Mouse (Mus musculus): ENCODE data around the gene Stau1.

The Stau1 gene

DNA sequence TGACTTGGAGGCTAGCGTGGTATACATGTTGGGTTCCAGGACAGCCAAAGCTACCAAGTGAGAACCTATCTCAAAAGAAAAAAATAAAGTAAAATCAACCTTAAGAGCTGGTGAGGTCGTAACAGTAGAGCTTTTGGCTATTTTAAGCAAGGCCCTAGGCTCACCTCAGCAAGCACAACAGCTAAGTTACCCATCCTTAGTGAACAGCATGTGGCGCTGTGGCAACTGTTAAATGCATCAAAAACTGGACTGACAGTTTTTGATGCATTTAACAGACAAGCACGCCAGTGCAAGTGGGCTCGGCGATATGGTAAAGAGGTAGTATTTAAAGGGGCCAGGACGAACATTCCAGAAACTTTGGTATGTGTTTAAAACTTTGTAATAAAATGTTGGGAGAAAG lies 5.2 kb downstream of the Stau1 start:
- no peak for DNase-seq (ENCODE audit: low spot score in 2 of 2)

DNA sequence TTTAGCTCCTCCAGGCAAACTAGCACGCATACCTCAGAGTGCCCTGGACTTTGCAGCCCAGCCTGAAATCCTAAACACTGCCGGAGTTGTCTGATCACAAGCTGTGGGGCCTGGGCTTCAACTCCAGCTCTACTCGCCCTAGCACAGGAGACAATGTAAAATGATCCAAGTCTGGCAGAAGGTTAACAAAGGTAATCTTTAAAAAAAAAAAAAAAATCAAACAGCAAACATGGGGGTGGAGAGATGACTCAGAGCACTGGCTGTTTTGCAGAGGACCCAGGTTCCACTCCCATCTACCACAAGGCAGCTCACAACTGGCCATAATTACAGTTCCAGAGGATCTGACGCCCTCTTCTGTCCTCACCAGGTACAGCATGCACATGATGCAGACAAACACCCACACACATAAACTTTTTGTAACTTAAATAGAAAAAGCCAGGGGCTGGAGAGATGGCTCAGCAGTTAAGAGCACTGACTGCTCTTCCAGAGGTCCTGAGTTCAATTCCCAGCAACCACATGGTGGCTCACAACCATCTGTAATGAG lies 12.7 kb downstream of the Stau1 start:
- DNase-seq (ENCODE audit: low spot score in 2 of 2): no peak

DNA sequence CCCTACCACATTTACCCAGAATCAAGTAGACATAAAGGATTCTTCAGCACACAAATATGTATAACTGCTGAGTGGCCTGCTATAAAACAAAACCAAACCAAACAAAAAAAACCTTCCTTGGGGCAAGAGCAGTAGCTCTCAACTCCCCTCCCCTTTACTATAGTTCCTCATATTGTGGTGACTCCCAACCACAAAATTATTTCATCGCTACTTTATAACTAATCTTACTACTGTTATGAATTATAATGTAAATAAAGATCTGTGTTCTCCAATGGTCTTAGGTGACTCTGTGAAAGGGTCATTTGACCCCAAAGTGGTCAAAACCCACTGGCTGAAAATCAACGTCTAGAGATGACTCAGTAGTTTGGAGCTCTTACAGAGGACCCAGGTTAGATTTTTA lies 15.9 kb downstream of the Stau1 start:
- no peak for DNase-seq (ENCODE audit: low spot score in 2 of 2)

DNA sequence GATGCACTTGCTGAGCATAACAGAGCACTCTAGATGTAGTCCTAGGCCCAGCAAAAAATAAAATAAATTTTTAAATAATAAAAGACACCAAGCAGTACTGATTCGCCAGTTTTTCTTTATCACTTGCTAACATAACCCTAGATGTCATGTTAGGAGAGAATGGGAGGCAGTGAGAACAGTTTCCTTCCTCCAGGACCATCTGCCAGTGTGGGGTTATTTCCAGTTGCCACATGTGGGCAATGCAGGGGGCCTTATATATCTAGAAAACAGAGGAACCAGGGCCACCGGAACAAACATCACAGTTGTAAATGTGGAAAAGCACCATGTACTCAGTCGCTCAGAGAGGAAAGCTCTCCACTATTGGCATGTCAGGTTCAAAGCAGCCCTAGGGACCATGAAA lies 18.6 kb downstream of the Stau1 start:
- DNase-seq (ENCODE audit: low spot score in 2 of 2): no peak

DNA sequence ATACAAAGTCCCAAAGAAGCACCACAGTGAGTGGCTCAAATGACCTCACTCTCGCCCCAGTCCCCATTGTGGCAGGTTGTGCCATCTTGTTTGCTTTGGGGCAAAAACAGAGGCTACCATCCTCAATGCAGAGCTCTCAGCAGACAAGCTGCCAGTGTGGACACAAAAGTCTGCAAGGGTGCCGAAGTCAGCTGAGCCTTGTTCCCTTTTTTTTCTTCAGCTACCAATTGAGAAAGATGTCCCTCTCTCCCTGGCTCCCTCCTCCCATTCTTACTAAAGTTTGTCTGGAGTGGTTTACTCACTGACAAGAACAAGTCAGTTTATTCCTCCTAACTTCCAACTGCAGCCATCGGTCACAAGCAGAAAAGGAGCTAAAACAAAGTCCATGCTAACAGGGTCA lies 19.7 kb downstream of the Stau1 start:
- DNase-seq (ENCODE audit: low spot score in 2 of 2): peak in 1 of 2 experiments; percentile 20

DNA sequence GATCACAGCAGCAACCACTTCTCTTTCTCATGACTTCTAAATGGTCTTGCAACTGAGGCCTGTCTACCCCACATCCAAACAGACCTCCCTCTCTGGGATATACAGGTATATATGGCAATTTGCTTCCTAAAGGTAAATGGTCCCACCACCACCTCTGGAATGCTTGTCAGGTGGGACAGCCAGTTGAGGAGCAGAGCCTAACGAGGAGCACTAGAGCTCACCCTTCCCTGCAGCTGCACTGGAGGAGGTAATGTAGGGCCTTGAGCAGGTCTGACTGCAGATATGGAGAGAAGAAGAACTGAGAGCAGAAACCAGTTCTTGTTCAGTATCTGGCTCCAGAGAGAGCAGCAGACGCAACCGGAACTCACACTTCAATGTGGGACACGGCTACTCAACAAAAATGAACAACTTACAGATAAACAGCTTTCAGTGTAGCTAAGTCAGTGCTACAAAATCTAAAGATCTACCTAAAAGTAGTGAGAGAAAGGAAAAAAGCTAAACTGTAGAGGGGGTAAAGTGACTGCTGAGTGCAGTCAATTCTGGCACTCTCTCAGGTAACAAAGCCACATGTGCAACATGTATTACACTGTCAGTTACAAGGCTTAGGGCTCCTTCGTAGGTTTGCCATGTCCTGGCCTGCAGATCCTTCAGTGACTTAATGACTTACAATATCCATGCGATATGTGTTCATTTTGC lies 21.8 kb downstream of the Stau1 start:
- no peak for DNase-seq (ENCODE audit: low spot score in 2 of 2)

DNA sequence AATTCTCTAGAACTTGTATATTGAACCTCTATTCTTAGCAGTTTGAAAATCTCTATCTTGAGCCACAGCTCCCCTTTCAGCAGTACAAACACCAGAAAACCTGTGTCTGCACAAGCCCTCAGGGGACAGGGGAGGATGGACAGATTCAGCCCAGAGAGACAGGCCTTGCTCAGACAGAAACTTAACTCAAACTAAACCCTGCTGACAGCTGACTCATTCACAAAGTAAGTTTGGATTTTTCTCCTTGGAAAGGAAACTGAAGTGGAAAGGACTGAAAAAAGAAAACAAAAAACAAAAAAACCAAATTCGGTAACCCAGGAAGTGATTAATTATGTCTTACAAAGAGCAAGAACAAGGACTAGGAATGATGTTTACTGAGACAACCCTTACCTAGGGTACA lies 22.9 kb downstream of the Stau1 start:
- DNase-seq (ENCODE audit: low spot score in 2 of 2): no peak

DNA sequence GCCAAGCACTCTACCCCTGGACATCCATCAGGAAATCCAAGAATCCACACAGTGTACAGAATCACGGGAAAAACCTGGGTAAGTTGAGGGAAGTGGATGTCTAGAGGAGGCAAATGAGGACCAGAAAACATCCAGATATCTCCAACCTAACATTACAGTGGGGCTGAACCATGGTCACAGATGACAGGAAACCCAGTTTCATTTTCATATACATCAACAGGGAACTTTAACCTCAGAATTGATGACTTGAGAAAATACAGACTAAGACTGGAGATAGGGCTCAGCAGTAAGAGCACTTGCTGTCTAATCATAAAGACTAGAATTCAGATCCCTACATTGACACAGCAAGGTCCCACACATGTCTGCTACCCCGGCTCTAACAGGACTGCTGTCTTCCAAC lies 31.3 kb downstream of the Stau1 start:
- DNase-seq (ENCODE audit: low spot score in 2 of 2): no peak

DNA sequence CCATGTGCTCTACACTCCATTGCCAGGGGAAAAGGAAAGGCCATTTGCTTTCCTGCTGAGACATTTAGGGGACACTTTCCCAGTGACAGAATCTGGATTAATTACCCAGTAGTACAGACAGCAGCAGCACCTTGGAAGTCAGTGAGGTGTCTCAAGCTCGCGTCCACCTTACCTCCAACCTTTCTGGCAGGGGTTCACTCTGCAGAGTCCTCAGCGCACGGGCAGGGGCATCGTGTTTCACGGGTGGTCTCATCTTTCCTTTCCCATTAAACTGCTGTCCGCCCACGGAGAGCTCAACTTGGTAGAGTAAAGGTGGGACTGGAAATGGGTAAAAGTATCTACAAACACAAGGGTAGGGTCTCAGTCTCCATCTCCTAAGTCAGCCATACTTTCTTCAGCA lies 32.8 kb downstream of the Stau1 start:
- DNase-seq (ENCODE audit: low spot score in 2 of 2): no peak

DNA sequence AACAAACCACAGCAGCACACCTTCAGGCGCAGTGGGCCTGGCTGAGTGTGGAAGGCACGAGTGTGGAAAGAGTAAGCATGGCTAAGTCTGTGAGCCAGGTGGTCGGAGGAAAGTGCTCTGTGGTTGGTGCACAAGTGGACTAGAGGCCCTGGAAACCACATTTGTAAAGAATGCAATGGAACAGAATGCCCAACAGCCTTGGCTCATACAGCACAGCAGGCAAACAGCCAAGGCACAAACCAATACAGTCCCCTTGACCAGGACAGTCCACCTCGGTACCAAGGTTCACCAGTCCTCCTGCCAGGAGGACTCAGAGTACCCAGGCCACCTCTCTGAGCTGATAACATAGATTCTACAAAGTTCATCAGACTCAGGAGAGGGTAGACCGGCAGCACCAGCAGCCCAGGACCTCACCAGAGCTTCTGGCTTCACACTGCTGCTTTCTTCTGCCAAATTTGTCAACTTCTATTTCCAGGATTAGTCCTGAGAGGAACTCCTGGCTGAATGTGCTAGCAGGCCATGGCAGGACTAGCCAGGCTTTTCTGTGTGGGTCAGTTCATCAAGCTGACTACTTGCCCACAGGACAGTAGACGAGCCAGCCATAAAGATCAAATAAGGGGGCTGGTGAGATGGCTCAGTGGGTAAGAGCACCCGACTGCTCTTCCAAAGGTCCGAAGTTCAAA lies 35.3 kb downstream of the Stau1 start:
- peak in 1 of 2 experiments; percentile 19 for DNase-seq (ENCODE audit: low spot score in 2 of 2)

DNA sequence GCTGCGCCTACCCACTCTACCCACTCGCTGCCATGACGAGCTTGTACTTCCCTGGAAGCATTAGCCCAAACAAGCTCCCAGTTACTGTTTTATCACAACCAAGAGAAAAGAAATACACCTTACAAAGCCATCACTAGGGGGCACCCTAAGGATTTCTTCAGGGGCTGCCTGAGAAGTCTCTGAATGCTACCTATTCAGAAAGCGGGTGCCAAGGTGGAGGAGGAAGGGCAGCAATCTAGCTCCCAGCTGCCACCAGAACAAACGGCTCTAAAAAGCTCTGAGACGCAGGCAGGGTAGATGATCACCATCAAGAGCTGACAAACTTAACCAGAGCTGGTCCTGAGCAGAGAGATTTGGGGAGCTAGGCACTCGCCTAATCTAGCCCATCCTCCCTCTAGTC lies 39.3 kb downstream of the Stau1 start:
- DNase-seq (ENCODE audit: low spot score in 2 of 2): peak in 1 of 2 experiments; percentile 54

DNA sequence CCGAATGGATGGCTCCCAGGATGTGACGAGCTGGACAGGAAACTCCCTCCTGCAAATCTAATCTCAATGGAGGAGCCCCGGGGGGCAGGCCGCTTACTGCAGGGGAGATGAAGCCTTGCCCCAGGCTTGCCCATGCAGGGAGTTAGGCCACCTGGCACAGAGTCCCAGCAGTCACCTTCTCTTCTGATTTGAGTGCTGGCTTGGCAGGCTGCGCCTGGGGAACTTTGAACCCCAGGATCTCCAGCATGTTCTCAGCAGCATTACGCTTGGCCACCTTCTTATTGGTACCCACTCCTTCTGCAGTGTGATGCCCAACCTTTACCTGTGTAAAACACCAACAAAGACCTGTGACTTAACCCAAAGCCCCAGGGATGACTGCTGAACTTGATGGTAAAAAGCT lies 43.9 kb downstream of the Stau1 start:
- no peak for DNase-seq (ENCODE audit: low spot score in 2 of 2)

DNA sequence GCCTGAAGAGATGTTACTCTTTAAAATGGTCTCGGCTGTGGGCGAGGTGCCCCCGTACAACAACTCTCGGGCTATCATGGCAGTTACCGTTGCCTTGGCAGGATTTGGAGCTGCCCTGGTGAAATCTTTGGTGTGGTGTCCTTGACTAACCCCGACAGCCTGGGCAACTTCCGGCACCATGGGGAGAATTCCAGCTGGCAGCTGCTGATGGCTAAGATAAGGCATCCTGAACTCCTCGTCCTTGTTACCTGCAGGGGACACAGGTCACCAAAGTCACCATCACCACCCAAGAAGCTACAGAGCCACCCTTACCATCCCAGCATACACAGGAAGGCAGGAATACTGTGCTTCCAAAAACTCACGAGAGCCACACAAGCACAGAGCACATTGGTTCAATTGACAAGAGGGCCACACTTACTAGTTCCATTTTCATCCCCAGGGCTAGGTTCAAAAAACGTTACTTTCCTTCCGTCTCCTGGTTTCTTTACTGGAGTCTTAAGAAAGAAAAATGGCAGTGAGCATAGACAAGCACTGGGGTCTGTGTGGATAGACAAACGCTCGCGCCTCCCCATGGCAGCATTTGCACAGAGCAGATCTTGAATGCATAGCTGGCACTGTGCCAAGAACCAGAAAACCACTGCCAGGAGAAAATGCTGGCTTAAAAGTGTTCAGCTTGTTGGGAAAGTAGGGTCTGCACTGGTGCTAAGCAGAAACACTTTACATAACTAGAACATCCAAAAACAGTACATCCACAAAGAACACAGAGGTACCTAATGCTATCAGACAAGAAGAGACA lies 45.0 kb downstream of the Stau1 start:
- DNase-seq (ENCODE audit: low spot score in 2 of 2): no peak

DNA sequence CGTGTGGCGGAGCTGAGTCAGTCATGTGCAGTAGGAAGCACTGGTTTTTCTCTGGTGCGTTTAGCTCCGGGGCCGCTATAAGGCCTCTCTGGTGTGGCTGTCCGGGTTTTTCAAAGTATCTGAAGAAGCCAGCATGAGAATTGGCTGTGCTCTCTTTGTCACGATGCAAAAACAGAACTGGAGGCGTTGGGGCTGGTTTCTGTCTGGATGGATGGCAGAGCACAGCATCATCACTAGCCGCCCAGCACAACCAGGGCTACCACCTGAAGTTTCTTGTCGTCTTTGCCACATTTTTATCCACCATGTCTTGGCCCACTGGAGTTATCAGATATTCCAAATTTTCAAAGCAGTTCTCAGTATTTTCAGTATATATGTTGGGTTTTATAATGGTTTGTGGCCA lies 47.2 kb downstream of the Stau1 start:
- no peak for DNase-seq (ENCODE audit: low spot score in 2 of 2)

DNA sequence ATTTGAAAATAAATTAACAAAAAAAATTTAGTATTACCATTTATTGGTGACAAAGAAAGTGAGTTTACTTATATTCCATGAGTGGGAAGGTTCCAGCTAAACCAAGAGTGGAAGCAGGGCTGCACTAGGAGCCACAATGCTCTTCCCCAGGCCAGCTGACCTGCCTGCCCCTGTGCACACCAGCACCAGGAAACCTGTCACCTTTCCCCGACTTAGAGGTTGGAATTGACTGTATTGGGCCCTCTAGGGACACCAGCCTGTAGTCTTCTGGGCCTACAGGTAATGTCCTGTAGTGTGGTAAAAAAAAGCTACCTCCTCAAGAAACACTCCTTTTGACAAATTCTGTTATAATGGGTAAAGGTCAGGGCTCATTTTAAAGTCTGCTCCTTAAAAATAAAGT lies 47.9 kb downstream of the Stau1 start:
- DNase-seq (ENCODE audit: low spot score in 2 of 2): no peak

DNA sequence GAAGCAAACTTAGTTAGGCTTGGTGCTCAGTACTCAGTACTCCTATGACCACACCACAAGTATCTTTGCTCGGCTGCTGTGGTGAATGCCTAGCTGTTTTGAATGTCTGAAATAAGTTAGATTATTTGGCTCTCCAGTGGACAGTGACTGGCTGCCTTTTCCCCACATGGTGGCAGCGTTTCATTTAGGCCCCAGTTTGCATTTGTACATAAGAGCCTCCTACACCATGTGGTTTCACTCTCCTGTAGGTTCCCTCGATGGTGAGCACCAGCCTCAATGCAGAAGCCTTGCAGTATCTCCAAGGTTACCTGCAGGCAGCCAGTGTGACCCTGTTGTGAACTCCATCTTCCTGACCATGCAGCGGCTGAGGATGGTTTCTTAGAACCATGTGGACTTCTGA lies 50.6 kb downstream of the Stau1 start:
- no peak for DNase-seq (ENCODE audit: low spot score in 2 of 2)

DNA sequence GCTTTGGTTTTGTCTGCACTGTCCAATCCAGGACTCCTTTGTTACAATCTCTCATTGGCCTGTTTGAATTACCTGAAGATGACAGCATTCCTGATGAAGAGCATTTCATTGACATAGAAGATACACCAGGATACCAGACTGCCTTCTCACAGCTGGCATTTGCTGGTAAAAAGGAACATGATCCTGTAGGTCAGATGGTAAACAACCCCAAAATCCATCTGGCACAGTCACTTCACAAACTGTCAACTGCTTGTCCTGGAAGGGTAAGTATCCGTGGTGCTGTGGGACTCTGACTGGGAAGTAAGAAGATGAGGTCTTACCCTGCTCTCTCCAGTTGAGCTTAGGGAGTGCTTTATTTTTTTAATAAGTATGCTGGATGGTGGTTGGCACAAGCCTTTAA lies 51.8 kb downstream of the Stau1 start:
- DNase-seq (ENCODE audit: low spot score in 2 of 2): no peak

DNA sequence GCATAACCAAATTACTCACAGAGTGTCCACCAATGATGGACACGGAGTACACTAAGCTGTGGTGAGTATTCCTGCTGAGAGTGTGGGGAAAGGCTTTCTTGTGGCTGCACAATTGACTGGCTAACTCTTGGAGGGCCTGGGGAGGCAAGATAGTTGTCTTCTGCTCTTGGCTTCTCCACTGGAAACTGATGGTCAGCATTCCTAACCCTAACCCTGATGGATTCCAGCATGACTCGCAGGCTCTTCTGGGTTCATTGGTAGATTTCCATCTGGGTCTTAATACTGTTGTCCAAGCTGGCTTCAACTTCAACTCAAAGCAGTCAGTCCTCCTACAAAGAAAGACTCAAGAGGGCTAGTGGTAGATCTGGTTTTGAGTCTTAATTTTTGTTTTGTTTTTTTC lies 53.0 kb downstream of the Stau1 start:
- DNase-seq (ENCODE audit: low spot score in 2 of 2): no peak

DNA sequence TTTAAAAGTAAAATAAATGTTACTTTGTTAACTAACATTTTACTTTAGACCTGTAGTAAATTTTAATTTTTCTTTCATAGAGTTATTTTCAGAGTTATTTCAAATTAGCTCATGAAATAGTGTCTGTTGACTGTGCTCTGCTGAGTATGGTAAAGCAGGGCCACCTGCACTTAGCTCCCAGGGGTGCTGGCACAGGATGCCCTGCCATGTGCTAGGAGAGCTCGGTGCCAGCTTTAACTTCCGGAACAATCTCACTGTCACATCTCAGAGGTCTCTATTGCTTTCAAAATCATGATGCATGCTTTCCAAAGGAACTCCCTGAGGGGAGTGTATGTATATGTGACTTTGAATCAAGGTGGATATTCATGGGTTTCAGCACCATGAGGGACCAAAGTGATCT lies 59.9 kb downstream of the Stau1 start:
- DNase-seq (ENCODE audit: low spot score in 2 of 2): no peak

DNA sequence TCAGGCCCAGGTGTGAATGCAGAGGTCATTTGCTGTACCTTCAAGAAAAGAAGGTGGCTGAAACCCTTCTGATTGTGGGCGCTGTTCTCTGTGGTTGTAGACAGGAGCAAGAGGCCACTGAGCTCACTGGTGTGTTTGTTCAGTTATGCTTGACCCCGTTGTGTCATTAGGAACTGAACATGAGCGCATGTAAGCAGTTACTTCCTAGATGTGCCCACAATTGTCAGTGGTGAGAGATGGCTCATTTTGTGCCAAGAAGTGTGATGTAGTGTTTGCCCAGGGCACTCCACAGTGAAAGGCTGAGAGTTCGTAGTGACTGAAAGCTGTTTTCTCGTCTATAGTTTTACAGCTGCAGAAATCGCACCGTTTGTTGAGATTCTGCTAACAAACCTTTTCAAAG lies 60.5 kb downstream of the Stau1 start:
- DNase-seq (ENCODE audit: low spot score in 2 of 2): no peak

DNA sequence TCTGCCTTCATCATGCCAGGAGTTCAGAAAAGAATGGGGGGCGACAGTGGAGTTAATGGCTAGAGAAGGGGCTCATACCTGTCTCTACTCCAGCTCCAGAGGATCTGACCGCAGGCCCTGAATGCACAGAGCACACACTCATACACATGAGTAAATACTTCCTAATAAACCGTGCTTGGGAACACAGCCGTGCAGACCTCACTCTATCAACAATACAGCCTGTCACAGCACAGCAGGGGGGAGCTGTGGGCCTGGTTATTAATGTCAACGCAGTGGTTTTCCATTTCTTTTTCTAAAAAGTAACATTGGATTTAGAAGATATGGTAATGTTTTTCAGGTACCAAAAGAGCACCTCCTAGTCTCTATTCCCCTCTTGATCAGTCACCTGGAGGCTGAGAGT lies 61.7 kb downstream of the Stau1 start:
- no peak for DNase-seq (ENCODE audit: low spot score in 2 of 2)

DNA sequence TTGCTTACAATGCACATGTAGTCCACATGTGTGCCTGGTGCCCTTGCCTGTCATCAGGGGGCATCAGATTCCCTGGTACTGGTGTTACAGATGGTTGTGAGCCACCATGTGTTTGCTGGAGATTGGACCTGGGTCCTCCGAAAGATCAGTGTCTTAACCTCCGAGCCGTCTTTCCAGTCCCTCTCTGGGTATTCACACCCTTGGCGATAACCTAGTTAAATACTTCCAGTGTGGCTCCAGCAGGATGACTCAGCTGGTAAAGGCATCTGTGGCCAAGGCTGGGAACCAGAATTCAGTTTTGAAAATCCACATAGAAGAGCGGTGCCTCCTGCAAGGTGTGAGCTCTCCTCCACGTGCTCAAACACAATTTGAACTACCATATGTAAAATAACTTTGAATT lies 62.2 kb downstream of the Stau1 start:
- no peak for DNase-seq (ENCODE audit: low spot score in 2 of 2)

DNA sequence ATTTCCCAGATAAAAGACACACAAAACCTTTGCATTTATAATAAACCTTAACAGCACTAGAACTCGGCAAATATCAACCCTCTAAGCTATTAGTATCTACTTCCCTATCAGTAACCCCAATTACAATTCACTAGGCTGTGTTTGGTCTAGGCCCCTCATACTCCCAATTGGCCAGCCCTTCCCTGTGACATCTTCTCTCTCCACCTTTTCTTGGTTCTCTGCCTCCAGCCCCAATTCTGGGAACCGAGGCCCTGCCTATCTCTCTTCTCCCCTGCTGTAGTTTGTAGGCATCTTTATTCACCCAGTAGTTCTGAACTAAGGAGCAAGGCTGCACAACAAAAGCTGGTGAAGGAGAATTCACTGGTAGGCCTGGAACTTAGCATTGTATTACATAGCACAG lies 72.1 kb downstream of the Stau1 start:
- DNase-seq (ENCODE audit: low spot score in 2 of 2): no peak

Measured in heart, adult 9 months (tissue).